ENCODE assay signal across 9 mouse cellular contexts in the genomic region with DNA sequence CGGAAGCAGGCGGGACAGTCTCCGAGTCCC. TPM values are rescaled to one million over a fixed set of nuclear protein-coding genes. Genes with fewer than 3 reads are reported as not detected.
DNase-seq lines count a peak whose midpoint lies in the region; ATAC-seq and TF ChIP-seq lines count a peak whose summit lies in the region.
"Had no signal": no experiment of that assay in that cellular context is flagged by ENCODE, and none has a peak within 500 bp of the region (broad histone marks: within the 10 kb centered on the region; RNA-seq: fewer than 3 reads in every experiment).

A gene (plus strand): TSS at position 6 of the 30 bp plus-strand sequence.

- H3K4me1 ChIP-seq in lung, embryonic 15.5 days, result peaks cover 21% of the 10 kb centered on the region
- peaks cover 19% of the 10 kb centered on the region for H3K4me1 ChIP-seq in forebrain, embryonic 16.5 days (replicated peaks; ENCODE audit: control insufficient read depth, insufficient read depth, low read length)
- peaks cover 10% of the 10 kb centered on the region for H3K4me1 ChIP-seq in limb, embryonic 14.5 days (ENCODE audit: control insufficient read depth, insufficient read depth, low read length)
- peaks cover 8% of the 10 kb centered on the region; the same call in 1 of the 2 replicates for H3K4me1 ChIP-seq in stomach, embryonic 14.5 days (ENCODE audit: control insufficient read depth, insufficient read depth, low read length)

- H3K4me3 ChIP-seq in lung, embryonic 15.5 days, result peak within 1 kb of the TSS; percentile 49
- H3K4me3 ChIP-seq in forebrain, embryonic 16.5 days (replicated peaks; ENCODE audit: low read length), result peak within 1 kb of the TSS; percentile 48
- peak within 1 kb of the TSS; percentile 51 for H3K4me3 ChIP-seq in limb, embryonic 14.5 days (replicated peaks; ENCODE audit: low read length)
- H3K4me3 ChIP-seq in stomach, embryonic 14.5 days (ENCODE audit: low read depth, low read length), result peak within 1 kb of the TSS; percentile 36
- H3K4me3 ChIP-seq: myocyte had no signal

- no peaks in the 10 kb centered on the region for H3K9me3 ChIP-seq in lung, embryonic 15.5 days
- H3K9me3 ChIP-seq in forebrain, embryonic 16.5 days (ENCODE audit: control insufficient read depth, low read length), result peaks cover 4% of the 10 kb centered on the region
- H3K9me3 ChIP-seq in limb, embryonic 14.5 days (ENCODE audit: control insufficient read depth, low read length), result peaks cover 7% of the 10 kb centered on the region; the same call in 1 of the 2 replicates
- H3K9me3 ChIP-seq in stomach, embryonic 14.5 days (ENCODE audit: control insufficient read depth, low read depth, low read length), result peaks cover 4% of the 10 kb centered on the region; the same call in 1 of the 2 replicates

- TF ChIP-seq POLR2A in limb, embryonic 14.5 days (IDR thresholded peaks at IDR 0.05; ENCODE audit: borderline replicate concordance, extremely low read depth, insufficient read depth, insufficient read length), result no peak

- no peaks in the 10 kb centered on the region for H3K36me3 ChIP-seq in lung, embryonic 15.5 days
- no peaks in the 10 kb centered on the region for H3K36me3 ChIP-seq in forebrain, embryonic 16.5 days (ENCODE audit: control insufficient read depth, insufficient read depth)
- H3K36me3 ChIP-seq in limb, embryonic 14.5 days (ENCODE audit: control insufficient read depth, insufficient read depth, low read length), result no peaks in the 10 kb centered on the region
- no peaks in the 10 kb centered on the region for H3K36me3 ChIP-seq in stomach, embryonic 14.5 days (ENCODE audit: control insufficient read depth, insufficient read depth, low read length)

- DNase-seq in lung, postnatal 4 days, result no peak
- DNase-seq in limb, embryonic 14.5 days (ENCODE audit: low spot score), result no peak
- DNase-seq in left cerebral cortex, adult 18-20 months (ENCODE audit: low spot score in 2 of 2), result no peak
- DNase-seq in T-cell, adult 2 months (ENCODE audit: low spot score), result no peak
- DNase-seq: cerebellum, adult 9-11 months had no signal

- peak within 1 kb of the TSS; percentile 31; the same call in 1 of the 2 replicates for H3K9ac ChIP-seq in lung, embryonic 15.5 days
- H3K9ac ChIP-seq in forebrain, embryonic 16.5 days (replicated peaks; ENCODE audit: low read depth, low read length), result peak within 1 kb of the TSS; percentile 46
- H3K9ac ChIP-seq in limb, embryonic 14.5 days (ENCODE audit: low read depth, low read length, severe bottlenecking), result peak within 1 kb of the TSS; percentile 54
- H3K9ac ChIP-seq in stomach, embryonic 14.5 days (replicated peaks; ENCODE audit: low read depth, low read length), result no peak within 1 kb of the TSS; the same call in 1 of the 2 replicates

- peaks cover 86% of the 10 kb centered on the region for H3K27me3 ChIP-seq in lung, embryonic 15.5 days
- H3K27me3 ChIP-seq in forebrain, embryonic 16.5 days (replicated peaks; ENCODE audit: control insufficient read depth, insufficient read depth, low read length), result peaks cover 64% of the 10 kb centered on the region
- H3K27me3 ChIP-seq in limb, embryonic 14.5 days (ENCODE audit: control insufficient read depth, insufficient read depth, low read length), result peaks cover 84% of the 10 kb centered on the region
- H3K27me3 ChIP-seq in stomach, embryonic 14.5 days (ENCODE audit: control insufficient read depth, insufficient read depth, low read length), result peaks cover 48% of the 10 kb centered on the region

- H3K27ac ChIP-seq in lung, embryonic 15.5 days, result no peak within 1 kb of the TSS
- H3K27ac ChIP-seq in forebrain, embryonic 16.5 days (ENCODE audit: low read length), result no peak within 1 kb of the TSS
- H3K27ac ChIP-seq in limb, embryonic 14.5 days (replicated peaks; ENCODE audit: low read depth, low read length), result no peak within 1 kb of the TSS
- H3K27ac ChIP-seq in stomach, embryonic 14.5 days (ENCODE audit: low read length), result no peak within 1 kb of the TSS

- no peak for ATAC-seq in lung, embryonic 15.5 days (ENCODE audit: borderline replicate concordance, extremely low read depth, low FRiP score, low TSS enrichment)
- no peak for ATAC-seq in forebrain, embryonic 16.5 days
- ATAC-seq in limb, embryonic 14.5 days (ENCODE audit: low FRiP score, low read depth), result no peak
- ATAC-seq in stomach, embryonic 14.5 days (ENCODE audit: insufficient number of reproducible peaks, insufficient read depth, low FRiP score, low read depth), result no peak

- WGBS in lung, embryonic 15.5 days, result 0% methylated on average over 3 of the region's 3 CpGs
- 0% methylated on average over 2 of the region's 3 CpGs for WGBS in forebrain, embryonic 16.5 days
- WGBS in limb, embryonic 14.5 days, result 0% methylated on average over 3 of the region's 3 CpGs
- WGBS in stomach, embryonic 14.5 days, result 0% methylated on average over 3 of the region's 3 CpGs

- H3K4me2 ChIP-seq in lung, embryonic 15.5 days, result peak within 1 kb of the TSS; percentile 94
- peak within 1 kb of the TSS; percentile 78 for H3K4me2 ChIP-seq in forebrain, embryonic 16.5 days (ENCODE audit: low read length)
- peak within 1 kb of the TSS; percentile 83 for H3K4me2 ChIP-seq in limb, embryonic 14.5 days (replicated peaks; ENCODE audit: low read depth, low read length, severe bottlenecking)
- peak within 1 kb of the TSS; percentile 91 for H3K4me2 ChIP-seq in stomach, embryonic 14.5 days (replicated peaks; ENCODE audit: low read depth, low read length)

RNA-seq across cellular contexts. Expression of the gene that starts here (rescaled TPM):
- 0.06 TPM in 1 of 2 replicates, not detected in the other for polyA plus RNA-seq in lung, embryonic 15.5 days (2015; fragmentation: Nextera tagmentation; extraction: Ambion mirVana)
- polyA plus RNA-seq in forebrain, embryonic 16.5 days (2015; fragmentation: Nextera tagmentation; extraction: Ambion mirVana), result 1.5 TPM in 2 replicates
- polyA plus RNA-seq in limb, embryonic 14.5 days (2012; rRNA removed), result 0.57 and 0.64 TPM in 2 replicates
- 0.37 and 0.51 TPM in 2 replicates for polyA plus RNA-seq in limb, embryonic 14.5 days (2014; fragmentation: Nextera tagmentation; extraction: Ambion mirVana)
- 0.10 TPM in 1 of 2 replicates, not detected in the other for polyA plus RNA-seq in stomach, embryonic 14.5 days (2014; fragmentation: Nextera tagmentation; extraction: Ambion mirVana)
- not detected for total RNA-seq in left cerebral cortex, adult 18-20 months (2021)
- polyA plus RNA-seq: myocyte had no signal
